Mouse (Mus musculus) bone marrow, adult 2 months (tissue): Measurements from ENCODE around the gene Plscr3.
A peak's percentile ranks its signal among the peaks of the same experiment; 100 is the strongest.

Source experiments
- CTCF ChIP-seq: fragments of 200-500 bp; IDR thresholded peaks from 2 replicates; pipeline ENCODE4 v1.5.1; 2011; ENCODE audit warnings: low read length, control low read depth; ENCODE audit not compliant: control insufficient read depth, insufficient read depth
- POLR2A ChIP-seq: fragments of 200-500 bp; IDR thresholded peaks from 2 replicates; pipeline ENCODE4 v1.6.1; 2011; ENCODE audit warnings: low read depth, mild to moderate bottlenecking, control low read depth, low read length, borderline replicate concordance; ENCODE audit not compliant: control insufficient read depth

GRCm38 (mm10) chr11:69880853-69881603, 34.9 kb downstream of the Plscr3 start, which contains the start of gene Kctd11:
- peak; percentile 44 for TF ChIP-seq CTCF
- TF ChIP-seq POLR2A = peak; percentile 73; the same call in 1 of the 2 replicates
